Mouse (Mus musculus): ENCODE data around the gene Tars2.

The Tars2 gene

DNA sequence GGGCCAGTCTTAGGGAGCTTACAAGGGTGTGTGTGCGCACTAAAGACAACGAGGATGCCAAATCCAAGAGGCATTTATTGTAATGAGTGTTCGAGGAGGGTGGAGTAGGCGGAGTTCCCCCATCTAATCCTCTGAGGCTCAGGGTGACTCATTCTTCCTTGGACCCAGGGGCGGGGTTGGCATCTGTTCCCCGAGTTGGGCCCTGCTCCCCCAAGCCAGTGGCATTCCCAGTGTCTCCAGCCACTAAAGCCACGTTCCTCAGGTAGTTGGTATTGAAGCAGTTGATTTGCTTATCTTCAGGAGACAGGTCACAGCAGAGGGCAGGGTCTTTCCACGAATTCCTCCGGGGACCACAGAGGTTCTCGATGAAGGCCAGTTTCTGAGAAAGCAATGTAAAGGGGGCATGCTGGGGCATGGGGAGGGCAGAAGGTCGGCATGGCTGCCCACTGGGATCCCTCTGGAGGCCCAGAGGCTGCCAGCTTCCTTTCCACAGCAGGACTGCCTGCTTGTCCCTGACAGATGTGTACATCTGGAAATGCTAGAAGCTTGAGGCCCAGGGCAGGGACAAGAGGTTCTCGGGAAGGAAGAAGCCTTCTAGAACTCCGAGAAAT lies 25.8 kb downstream of the Tars2 start:
- DNase-seq (ENCODE audit: low spot score) = peak; percentile 54

GRCm38 (mm10) chr3:95732744-95733521 lies 27.1 kb downstream of the Tars2 start:
- peak; percentile 36 for DNase-seq (ENCODE audit: low spot score)

DNA sequence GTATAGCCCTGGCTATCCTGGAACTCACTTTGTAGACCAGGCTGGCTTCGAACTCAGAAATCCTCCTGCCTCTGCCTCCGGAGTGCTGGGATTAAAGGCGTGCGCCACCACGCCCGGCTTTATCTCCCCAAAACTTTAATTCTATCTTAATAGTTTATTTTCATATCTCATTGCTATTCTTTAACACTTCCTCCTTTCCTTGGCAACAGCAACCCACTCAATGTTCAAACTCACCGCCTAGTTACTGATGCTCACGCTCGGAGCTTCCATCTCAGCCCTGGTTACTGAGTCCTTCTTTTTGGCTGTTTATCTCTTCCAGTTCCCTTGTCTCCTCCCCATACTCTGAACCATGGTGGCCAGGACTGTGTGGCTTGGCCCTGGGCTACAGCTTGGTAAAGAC lies 27.7 kb downstream of the Tars2 start:
- DNase-seq (ENCODE audit: low spot score) = no peak

DNA sequence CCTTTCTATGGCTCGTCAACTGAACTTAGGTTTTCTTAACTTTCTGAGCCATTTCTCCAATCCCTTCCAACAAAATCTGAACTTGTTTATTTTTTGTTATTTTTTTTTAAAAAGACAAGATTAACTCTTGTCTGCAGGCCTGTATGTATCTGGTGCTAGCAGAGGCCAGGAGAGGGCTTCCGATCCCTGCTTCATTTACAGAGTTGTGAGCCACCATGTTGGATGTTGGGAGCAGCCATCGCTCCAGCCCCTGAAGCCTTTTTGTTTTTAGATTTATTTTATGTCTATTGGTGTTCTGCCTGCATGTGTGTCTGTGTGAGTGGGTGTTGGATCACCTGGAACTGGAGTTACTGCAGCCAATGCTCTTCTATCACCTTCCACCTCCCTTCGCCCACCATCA lies 28.2 kb downstream of the Tars2 start:
- no peak for DNase-seq (ENCODE audit: low spot score)

DNA sequence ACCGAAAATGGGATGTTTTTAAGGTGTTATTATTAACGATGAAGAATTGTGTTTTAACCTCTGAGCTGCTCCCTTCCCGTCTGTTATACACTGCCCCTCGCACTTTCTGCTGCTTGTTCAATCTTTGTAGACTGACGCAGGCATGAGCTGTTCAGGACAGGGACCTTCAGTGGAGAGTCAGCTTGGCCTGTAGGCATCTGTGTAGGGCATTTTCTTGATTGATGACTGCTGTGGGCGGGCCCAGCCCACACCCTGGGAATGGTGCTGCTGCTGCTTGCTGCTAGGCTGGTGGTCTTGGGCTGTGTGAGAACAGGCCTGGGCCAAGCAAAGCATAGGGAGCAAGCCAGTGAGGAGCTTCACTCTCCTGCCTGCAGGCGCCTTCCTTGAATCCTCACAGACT lies 29.6 kb downstream of the Tars2 start:
- DNase-seq (ENCODE audit: low spot score) = no peak

GRCm38 (mm10) chr3:95728906-95729305 lies 31.1 kb downstream of the Tars2 start:
- DNase-seq (ENCODE audit: low spot score) = no peak

DNA sequence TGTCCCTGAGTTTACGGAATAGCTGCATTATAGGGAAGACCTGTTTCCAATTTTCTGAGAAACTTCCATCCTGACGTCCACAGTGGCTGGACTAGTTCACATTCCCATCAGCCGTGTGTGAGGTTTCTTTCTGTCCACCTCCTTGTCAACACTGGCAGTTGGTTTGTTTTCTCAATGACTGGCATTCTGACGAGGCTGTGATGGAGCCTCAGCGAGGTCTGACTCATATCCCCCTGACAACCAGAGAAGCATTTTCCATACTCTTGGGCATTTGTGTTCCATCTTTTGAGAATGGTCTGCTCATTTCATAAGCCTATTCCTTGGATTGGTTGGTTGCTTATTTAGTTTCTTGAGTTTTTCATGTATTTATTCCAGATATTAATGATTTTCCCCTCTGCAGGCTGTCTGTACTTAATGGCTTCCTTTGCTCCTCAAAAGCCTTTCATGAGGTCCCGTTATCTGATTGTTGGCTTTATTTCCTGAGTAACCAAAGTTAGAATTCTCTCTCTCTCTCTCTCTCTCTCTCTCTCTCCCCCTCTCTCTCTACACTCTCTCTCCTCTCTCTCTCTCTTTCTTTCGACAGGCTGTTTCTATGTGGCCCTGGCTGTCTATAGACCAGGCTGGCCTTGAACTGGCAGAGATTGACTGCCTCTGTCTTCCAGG lies 33.2 kb downstream of the Tars2 start:
- no peak for DNase-seq (ENCODE audit: low spot score)

- no peak for DNase-seq (ENCODE audit: low spot score)
These were observed 34.1 kb downstream of the Tars2 start for GRCm38 (mm10) chr3:95725863-95726262.

DNA sequence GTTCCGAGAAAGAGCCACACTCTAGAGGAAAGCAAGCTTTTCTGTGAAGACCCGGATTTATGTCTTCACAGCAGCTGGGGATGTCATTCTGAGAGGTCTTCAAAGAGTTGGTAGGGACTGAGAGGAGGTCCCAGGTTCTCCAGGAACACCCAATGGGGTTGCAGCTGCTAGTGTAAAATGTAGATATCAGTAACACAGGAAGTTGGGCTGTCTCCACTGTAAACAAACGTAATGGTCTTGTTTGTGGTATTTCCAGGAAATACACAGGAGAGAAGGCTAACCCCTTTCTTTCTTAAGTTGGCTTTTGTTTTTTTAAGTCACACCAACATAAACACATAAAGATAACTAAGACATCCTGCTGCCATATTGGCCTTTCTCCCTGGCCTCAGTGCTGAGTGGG lies 37.6 kb downstream of the Tars2 start:
- DNase-seq (ENCODE audit: low spot score) = no peak

DNA sequence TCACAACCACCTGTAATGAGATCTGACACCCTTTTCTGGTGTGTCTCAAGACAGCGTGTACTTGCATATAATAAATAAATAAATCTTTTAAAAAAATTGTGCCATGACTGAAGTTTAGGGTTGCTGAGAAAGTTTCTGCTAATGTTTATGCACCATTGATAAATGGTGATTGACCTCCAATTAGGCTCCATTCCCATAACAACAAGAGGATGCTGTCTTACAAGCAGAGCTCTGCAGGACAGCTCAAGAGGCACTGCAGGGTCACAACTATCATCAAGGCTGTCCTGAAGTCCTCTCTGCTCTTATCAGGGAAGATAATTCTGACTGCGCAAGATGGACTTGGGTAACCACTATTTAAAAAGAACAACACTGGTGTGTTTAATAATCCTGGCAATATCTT lies 41.9 kb downstream of the Tars2 start:
- no peak for DNase-seq (ENCODE audit: low spot score)

GRCm38 (mm10) chr3:95716075-95716474 lies 43.9 kb downstream of the Tars2 start:
- no peak for DNase-seq (ENCODE audit: low spot score)

GRCm38 (mm10) chr3:95709967-95710366 lies 50.0 kb downstream of the Tars2 start:
- DNase-seq (ENCODE audit: low spot score) = no peak

DNA sequence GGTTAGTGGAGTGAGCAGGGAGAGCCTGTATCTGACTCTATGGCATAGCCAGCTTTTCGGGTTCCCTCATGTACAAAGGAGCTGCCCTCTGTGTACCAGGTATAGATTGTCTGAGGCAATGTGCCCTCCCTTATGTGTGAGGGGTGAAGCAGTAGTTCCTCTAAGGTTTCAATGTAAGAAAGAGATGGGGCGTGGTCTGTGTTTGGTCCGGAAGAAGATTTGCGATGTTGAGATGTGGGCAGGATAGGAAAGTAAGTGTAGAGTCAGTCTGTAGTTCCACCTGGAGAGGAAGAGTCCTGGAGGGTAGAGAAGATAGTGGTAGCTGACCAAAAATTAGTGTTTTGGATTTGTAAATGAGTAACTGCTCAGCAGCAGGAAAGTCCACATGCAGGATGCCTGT lies 51.0 kb downstream of the Tars2 start:
- DNase-seq (ENCODE audit: low spot score) = no peak

GRCm38 (mm10) chr3:95707497-95707896 lies 52.5 kb downstream of the Tars2 start:
- DNase-seq (ENCODE audit: low spot score) = no peak

DNA sequence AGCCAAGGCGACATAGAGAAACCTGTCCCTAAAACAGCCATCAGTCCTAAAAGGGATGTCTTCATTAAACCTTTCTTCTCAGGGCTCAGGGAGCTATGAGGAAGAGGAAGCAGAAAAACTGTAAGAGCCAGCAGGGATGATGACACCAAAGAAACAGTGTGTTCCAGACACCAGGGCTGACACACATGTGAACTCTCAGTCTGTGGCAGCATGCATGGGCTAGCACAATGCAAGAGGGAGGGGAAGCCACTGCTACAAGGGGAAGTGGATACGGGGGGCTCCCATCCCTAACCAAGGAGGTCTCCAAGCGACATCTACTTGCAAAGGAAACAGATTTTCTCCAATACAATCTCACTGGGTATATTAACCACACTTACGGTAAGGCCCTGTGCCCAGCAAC lies 53.7 kb downstream of the Tars2 start:
- no peak for DNase-seq (ENCODE audit: low spot score)

- no peak for DNase-seq (ENCODE audit: low spot score)
These were observed 55.4 kb downstream of the Tars2 start for GRCm38 (mm10) chr3:95704612-95705011.

DNA sequence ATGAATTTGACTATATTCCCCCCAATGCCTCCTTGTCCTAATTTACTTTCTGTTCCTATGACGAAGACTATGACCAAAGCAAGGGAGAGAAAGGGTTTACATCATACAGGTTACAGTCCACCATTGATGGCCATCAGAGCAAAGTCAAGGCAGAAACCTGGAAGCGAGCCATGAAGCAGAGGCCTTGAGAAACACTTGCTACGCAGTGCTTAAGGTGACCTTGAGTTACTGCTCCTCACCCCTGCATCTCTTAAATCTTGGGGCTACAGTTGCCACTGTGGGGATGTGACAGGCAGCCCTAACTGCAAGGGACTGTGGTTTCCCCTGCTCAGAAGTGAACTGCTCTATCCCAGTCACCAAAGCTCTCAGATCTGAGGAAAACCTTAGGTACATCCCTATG lies 56.7 kb downstream of the Tars2 start:
- no peak for DNase-seq (ENCODE audit: low spot score)

DNA sequence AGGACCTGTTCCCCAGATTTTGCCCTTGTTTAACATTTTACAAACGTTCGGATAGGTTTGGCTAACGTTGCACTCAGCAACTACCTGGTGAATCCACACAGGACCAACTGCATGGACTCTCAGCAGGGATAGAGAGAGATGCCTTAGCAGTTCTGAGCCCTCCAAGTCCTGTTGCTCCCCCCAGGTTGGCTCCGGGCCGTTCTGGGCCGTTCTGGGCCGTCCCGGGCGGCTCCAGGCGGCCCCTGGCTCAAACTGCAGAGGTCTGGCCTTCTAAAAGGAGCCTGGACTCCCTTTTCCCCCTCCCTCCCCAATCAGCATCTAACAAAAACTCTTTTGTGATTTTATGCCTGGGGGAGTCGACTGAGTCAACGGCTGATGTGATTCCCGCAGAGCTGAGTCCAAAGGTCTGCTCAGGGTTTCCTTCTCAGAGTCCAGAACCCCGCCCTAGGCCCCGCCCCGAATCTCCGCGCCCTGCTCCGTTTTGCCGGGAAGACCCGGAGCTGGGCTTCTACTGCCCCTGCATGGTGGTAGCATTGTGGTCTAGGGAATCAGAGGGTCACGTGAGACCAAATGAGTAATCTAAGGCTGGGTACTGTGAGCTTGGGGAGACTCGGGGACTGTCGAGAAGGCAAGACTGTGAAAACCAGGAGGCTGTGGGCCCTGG lies 58.0 kb downstream of the Tars2 start:
- DNase-seq (ENCODE audit: low spot score) = peak; percentile 71

GRCm38 (mm10) chr3:95701085-95701484 lies 58.9 kb downstream of the Tars2 start:
- DNase-seq (ENCODE audit: low spot score) = no peak

- DNase-seq (ENCODE audit: low spot score) = no peak
These were observed 59.7 kb downstream of the Tars2 start for GRCm38 (mm10) chr3:95700233-95700681.

DNA sequence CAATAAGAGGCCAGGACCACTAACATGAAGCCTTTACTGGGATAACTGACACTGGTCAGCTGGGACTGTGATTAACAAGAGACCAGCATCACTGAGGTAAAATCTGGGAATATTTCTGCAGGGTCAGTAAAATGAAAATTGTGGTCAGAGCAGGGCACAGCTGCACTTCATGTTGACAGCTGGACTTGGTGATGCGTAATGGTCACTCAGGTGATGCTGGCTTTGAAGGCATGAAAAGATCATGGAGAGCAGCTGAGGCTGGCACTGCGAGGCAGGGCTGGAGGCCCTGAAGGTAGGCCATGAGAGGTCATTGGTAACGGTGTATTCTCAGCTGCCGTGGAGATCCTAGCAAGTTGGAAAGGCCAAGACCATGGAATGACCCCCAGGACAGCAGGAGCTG lies 61.7 kb downstream of the Tars2 start:
- no peak for DNase-seq (ENCODE audit: low spot score)

DNA sequence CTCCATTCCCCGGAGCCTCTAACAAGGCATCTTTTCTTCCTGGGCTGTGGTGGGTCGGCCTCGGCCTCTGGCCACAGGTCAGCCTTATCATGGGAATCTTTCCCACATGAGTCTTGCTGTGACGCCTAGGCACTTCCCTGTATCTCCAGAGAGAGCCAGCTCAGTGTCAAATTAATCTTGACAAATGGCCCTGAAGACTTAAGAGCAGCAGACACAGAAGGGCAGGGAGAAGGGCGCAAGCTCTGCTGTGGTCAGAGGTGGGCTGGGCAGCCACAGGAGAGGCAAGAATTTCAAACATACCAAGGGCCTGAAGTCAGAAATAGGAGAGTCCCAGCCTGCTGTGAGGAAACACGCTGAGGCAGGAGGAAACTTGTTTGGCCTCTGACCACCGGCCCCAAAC lies 63.6 kb downstream of the Tars2 start:
- no peak for DNase-seq (ENCODE audit: low spot score)

DNA sequence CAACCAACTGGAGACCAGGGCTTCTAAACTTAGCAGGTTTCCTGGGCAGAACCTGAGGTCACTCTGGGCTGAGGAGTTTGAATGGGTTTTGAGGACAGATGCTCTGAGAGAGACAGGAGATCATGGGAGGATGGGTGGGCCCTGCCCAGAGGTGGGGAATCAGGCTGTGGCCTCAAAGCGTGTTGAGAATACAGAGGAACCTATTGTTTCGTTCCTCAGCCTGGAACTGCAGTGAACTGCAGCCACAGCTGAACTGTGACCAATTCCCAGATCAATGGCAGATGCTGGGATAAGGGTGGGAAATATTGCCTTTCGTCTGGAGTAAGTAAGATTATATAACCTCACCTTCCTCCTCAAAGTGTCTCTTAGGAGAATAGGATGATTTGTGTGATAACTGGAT lies 64.2 kb downstream of the Tars2 start:
- no peak for DNase-seq (ENCODE audit: low spot score)
